Mouse (Mus musculus) liver, embryonic 14.5 days (tissue): Measurements from ENCODE around the gene Aqp7.
A peak's percentile ranks its signal among the peaks of the same experiment; 100 is the strongest.

Source experiments
- CTCF ChIP-seq: IDR thresholded peaks from 2 replicates; pipeline ENCODE4 v1.5.1; 2016; ENCODE audit warnings: antibody characterized with exemption, low read depth, control low read depth
- EP300 ChIP-seq: IDR thresholded peaks from 2 replicates; pipeline ENCODE4 v1.6.1; 2016; ENCODE audit warnings: antibody characterized with exemption, low read depth

- TF ChIP-seq CTCF (no peak), EP300 (peak; percentile 12; the same call in 1 of the 2 replicates)
Measured at GRCm38 (mm10) chr4:41026086-41026787, 21.7 kb downstream of the Aqp7 start.
